Mouse (Mus musculus): ENCODE data around the gene Slc38a9. TPM values are rescaled to one million over a fixed set of nuclear protein-coding genes. Genes with fewer than 3 reads are reported as not detected.

The Slc38a9 gene
- polyA plus RNA-seq (2015; fragmentation: Nextera tagmentation; extraction: Ambion mirVana) = 19.9 and 23.7 TPM in 2 replicates

- H3K4me3 ChIP-seq = peak within 1 kb of the TSS; percentile 78
- H3K9ac ChIP-seq = peak within 1 kb of the TSS; percentile 71
- under 1% methylated on average over 33 of the region's 33 CpGs for WGBS
- H3K36me3 ChIP-seq = no peaks in the 10 kb centered on the region
- peak within 1 kb of the TSS; percentile 78 for H3K27ac ChIP-seq (replicated peaks)
- H3K4me1 ChIP-seq (replicated peaks) = peaks cover 11% of the 10 kb centered on the region
- no peaks in the 10 kb centered on the region for H3K9me3 ChIP-seq
- peak within 1 kb of the TSS; percentile 91 for H3K4me2 ChIP-seq
- ATAC-seq (ENCODE audit: low FRiP score, low read depth) = peak; percentile 99
- H3K27me3 ChIP-seq = no peaks in the 10 kb centered on the region
Observed at GRCm38 (mm10) chr13:112660574-112661381, at the start of gene Slc38a9. Gene Slc38a9 (plus strand): TSS chr13:112660751.

GRCm38 (mm10) chr13:112621592-112621991 lies 39.0 kb upstream of the Slc38a9 start:
- no peak for ATAC-seq (ENCODE audit: low FRiP score, low read depth)
- H3K9me3 ChIP-seq = no peaks in the 10 kb centered on the region
- H3K4me3 ChIP-seq = no peak overlapping the region
- no peaks in the 10 kb centered on the region for H3K36me3 ChIP-seq
- H3K27ac ChIP-seq (replicated peaks) = no peak overlapping the region
- H3K4me1 ChIP-seq (replicated peaks) = no peaks in the 10 kb centered on the region
- no peak overlapping the region for H3K9ac ChIP-seq
- no peak overlapping the region for H3K4me2 ChIP-seq
- no peaks in the 10 kb centered on the region for H3K27me3 ChIP-seq
- WGBS = 83% methylated on average over 3 of the region's 3 CpGs

GRCm38 (mm10) chr13:112623656-112624055 lies 36.9 kb upstream of the Slc38a9 start:
- Histone ChIP-seq H3K36me3 (no peaks in the 10 kb centered on the region), H3K9ac (no peak overlapping the region), H3K27ac (replicated peaks) (no peak overlapping the region), H3K27me3 (no peaks in the 10 kb centered on the region), H3K4me3 (no peak overlapping the region), H3K4me1 (replicated peaks) (no peaks in the 10 kb centered on the region), H3K9me3 (no peaks in the 10 kb centered on the region), H3K4me2 (no peak overlapping the region)
- 63% methylated on average over 7 of the region's 7 CpGs for WGBS
- ATAC-seq (ENCODE audit: low FRiP score, low read depth) = no peak

GRCm38 (mm10) chr13:112624622-112625021 lies 35.9 kb upstream of the Slc38a9 start:
- Histone ChIP-seq H3K9me3 (no peaks in the 10 kb centered on the region), H3K4me3 (no peak overlapping the region), H3K9ac (no peak overlapping the region), H3K4me1 (replicated peaks) (no peaks in the 10 kb centered on the region), H3K4me2 (no peak overlapping the region), H3K27ac (replicated peaks) (no peak overlapping the region), H3K36me3 (no peaks in the 10 kb centered on the region), H3K27me3 (no peaks in the 10 kb centered on the region)
- 84% methylated on average over 3 of the region's 3 CpGs for WGBS
- no peak for ATAC-seq (ENCODE audit: low FRiP score, low read depth)

GRCm38 (mm10) chr13:112625566-112625965 lies 35.0 kb upstream of the Slc38a9 start:
- Histone ChIP-seq H3K27ac (replicated peaks) (no peak overlapping the region), H3K9me3 (no peaks in the 10 kb centered on the region), H3K36me3 (no peaks in the 10 kb centered on the region), H3K4me3 (no peak overlapping the region), H3K27me3 (no peaks in the 10 kb centered on the region), H3K4me2 (no peak overlapping the region), H3K4me1 (replicated peaks) (no peaks in the 10 kb centered on the region), H3K9ac (no peak overlapping the region)
- ATAC-seq (ENCODE audit: low FRiP score, low read depth) = no peak

- Histone ChIP-seq H3K4me1 (replicated peaks) (no peaks in the 10 kb centered on the region), H3K27me3 (no peaks in the 10 kb centered on the region), H3K4me3 (no peak overlapping the region), H3K4me2 (no peak overlapping the region), H3K36me3 (no peaks in the 10 kb centered on the region), H3K9me3 (no peaks in the 10 kb centered on the region), H3K27ac (replicated peaks) (no peak overlapping the region), H3K9ac (no peak overlapping the region)
- no peak for ATAC-seq (ENCODE audit: low FRiP score, low read depth)
- WGBS = 64% methylated on average over 7 of the region's 7 CpGs
Observed at GRCm38 (mm10) chr13:112635174-112635837, 25.2 kb upstream of the Slc38a9 start.

- no peaks in the 10 kb centered on the region for H3K36me3 ChIP-seq
- H3K9ac ChIP-seq = no peak overlapping the region
- H3K27ac ChIP-seq (replicated peaks) = no peak overlapping the region
- no peak overlapping the region for H3K4me2 ChIP-seq
- 46% methylated on average over 3 of the region's 3 CpGs for WGBS
- ATAC-seq (ENCODE audit: low FRiP score, low read depth) = no peak
- no peak overlapping the region for H3K4me3 ChIP-seq
- no peaks in the 10 kb centered on the region for H3K4me1 ChIP-seq (replicated peaks)
- H3K9me3 ChIP-seq = no peaks in the 10 kb centered on the region
- H3K27me3 ChIP-seq = no peaks in the 10 kb centered on the region
Observed at GRCm38 (mm10) chr13:112636498-112636897, 24.1 kb upstream of the Slc38a9 start.

- Histone ChIP-seq H3K36me3 (no peaks in the 10 kb centered on the region), H3K27me3 (no peaks in the 10 kb centered on the region), H3K9ac (no peak overlapping the region), H3K4me2 (no peak overlapping the region), H3K4me3 (no peak overlapping the region), H3K4me1 (replicated peaks) (no peaks in the 10 kb centered on the region), H3K9me3 (no peaks in the 10 kb centered on the region), H3K27ac (replicated peaks) (no peak overlapping the region)
- no peak for ATAC-seq (ENCODE audit: low FRiP score, low read depth)
- WGBS = 71% methylated on average over 4 of the region's 4 CpGs
Observed at GRCm38 (mm10) chr13:112639111-112639510, 21.4 kb upstream of the Slc38a9 start.

- WGBS = 92% methylated on average over 3 of the region's 3 CpGs
- Histone ChIP-seq H3K9ac (no peak overlapping the region), H3K36me3 (no peaks in the 10 kb centered on the region), H3K9me3 (no peaks in the 10 kb centered on the region), H3K4me3 (no peak overlapping the region), H3K4me1 (replicated peaks) (no peaks in the 10 kb centered on the region), H3K27ac (replicated peaks) (no peak overlapping the region), H3K4me2 (no peak overlapping the region), H3K27me3 (no peaks in the 10 kb centered on the region)
- ATAC-seq (ENCODE audit: low FRiP score, low read depth) = no peak
Observed at GRCm38 (mm10) chr13:112642897-112643296, 17.7 kb upstream of the Slc38a9 start.

- Histone ChIP-seq H3K4me1 (replicated peaks) (no peaks in the 10 kb centered on the region), H3K36me3 (no peaks in the 10 kb centered on the region), H3K27ac (replicated peaks) (no peak overlapping the region), H3K4me2 (no peak overlapping the region), H3K4me3 (no peak overlapping the region), H3K27me3 (no peaks in the 10 kb centered on the region), H3K9ac (no peak overlapping the region), H3K9me3 (no peaks in the 10 kb centered on the region)
- ATAC-seq (ENCODE audit: low FRiP score, low read depth) = no peak
- WGBS = 84% methylated on average over 3 of the region's 3 CpGs
Observed at GRCm38 (mm10) chr13:112644996-112645395, 15.6 kb upstream of the Slc38a9 start.

- Histone ChIP-seq H3K36me3 (no peaks in the 10 kb centered on the region), H3K4me1 (replicated peaks) (no peaks in the 10 kb centered on the region), H3K9ac (no peak overlapping the region), H3K27ac (replicated peaks) (no peak overlapping the region), H3K4me3 (no peak overlapping the region), H3K27me3 (no peaks in the 10 kb centered on the region), H3K4me2 (no peak overlapping the region), H3K9me3 (no peaks in the 10 kb centered on the region)
- no peak for ATAC-seq (ENCODE audit: low FRiP score, low read depth)
- WGBS = 81% methylated on average over 1 of the region's 1 CpGs
Observed at GRCm38 (mm10) chr13:112645529-112646186, 14.9 kb upstream of the Slc38a9 start.

- no peaks in the 10 kb centered on the region for H3K36me3 ChIP-seq
- no peak overlapping the region for H3K9ac ChIP-seq
- no peak overlapping the region for H3K4me3 ChIP-seq
- WGBS = 87% methylated on average over 3 of the region's 3 CpGs
- H3K4me2 ChIP-seq = no peak overlapping the region
- no peaks in the 10 kb centered on the region for H3K27me3 ChIP-seq
- H3K9me3 ChIP-seq = peaks cover 6% of the 10 kb centered on the region; the same call in 1 of the 2 replicates
- no peak overlapping the region for H3K27ac ChIP-seq (replicated peaks)
- ATAC-seq (ENCODE audit: low FRiP score, low read depth) = no peak
- H3K4me1 ChIP-seq (replicated peaks) = no peaks in the 10 kb centered on the region
Observed at GRCm38 (mm10) chr13:112651183-112651582, 9.4 kb upstream of the Slc38a9 start.
